Mouse (Mus musculus) embryonic facial prominence, embryonic 13.5 days (tissue): Measurements from ENCODE around the gene Rgs7. TPM values are rescaled to one million over a fixed set of nuclear protein-coding genes. Genes with fewer than 3 reads are reported as not detected.

ENCODE experiments used
- ATAC-seq: fragments of 200-750 bp; cut with Nextera tagmentation; 2 replicates; pipeline ENCODE4 v1.8.0; 2017; ENCODE audit warnings: low read depth; ENCODE audit not compliant: insufficient number of reproducible peaks, insufficient read depth, low FRiP score, low TSS enrichment
- H3K27ac ChIP-seq: fragments of 300-500 bp; sonication (generic); 2 replicates; pipeline ENCODE4 v1.5.1; 2015; ENCODE audit warnings: moderate library complexity, mild to moderate bottlenecking, inconsistent platforms
- H3K27me3 ChIP-seq: fragments of 300-500 bp; sonication (generic); 2 replicates; pipeline ENCODE4 v1.6.1; 2015; ENCODE audit warnings: mild to moderate bottlenecking, inconsistent platforms
- H3K36me3 ChIP-seq: fragments of 300-500 bp; sonication (generic); 2 replicates; pipeline ENCODE4 v1.6.1; 2015; ENCODE audit warnings: mild to moderate bottlenecking, inconsistent platforms
- H3K4me1 ChIP-seq: fragments of 300-500 bp; sonication (generic); 2 replicates; pipeline ENCODE4 v1.6.1; 2015; ENCODE audit warnings: inconsistent platforms
- H3K4me2 ChIP-seq: fragments of 300-500 bp; sonication (generic); 2 replicates; pipeline ENCODE4 v1.6.1; 2015; ENCODE audit warnings: moderate library complexity, mild to moderate bottlenecking, inconsistent platforms
- H3K4me3 ChIP-seq: fragments of 300-500 bp; sonication (generic); 2 replicates; pipeline ENCODE4 v1.5.1; 2015; ENCODE audit warnings: mild to moderate bottlenecking, inconsistent platforms
- H3K9ac ChIP-seq: fragments of 300-500 bp; sonication (generic); 2 replicates; pipeline ENCODE4 v1.6.1; 2015; ENCODE audit warnings: mild to moderate bottlenecking, inconsistent platforms
- H3K9me3 ChIP-seq: fragments of 300-500 bp; sonication (generic); 2 replicates; pipeline ENCODE4 v1.6.1; 2016; ENCODE audit warnings: inconsistent platforms
- WGBS: fragments of 180-500 bp; shearing (Covaris S2); methylation state at CpG from one replicate; pipeline ENCODE4 v1.1.7; 2015; ENCODE audit warnings: mixed read lengths; 5-methylcytosine and 5-hydroxymethylcytosine counted together
- polyA plus RNA-seq: library from polyadenylated mRNA; unstranded; fragments of >200 nt; fragmentation: Nextera tagmentation; extraction: Ambion mirVana; gene quantifications from 2 replicates; pipeline ENCODE4 v1.2.1, GENCODE M21; 2015

Rgs7 gene
- polyA plus RNA-seq, result 2.4 and 3.2 TPM in 2 replicates

DNA sequence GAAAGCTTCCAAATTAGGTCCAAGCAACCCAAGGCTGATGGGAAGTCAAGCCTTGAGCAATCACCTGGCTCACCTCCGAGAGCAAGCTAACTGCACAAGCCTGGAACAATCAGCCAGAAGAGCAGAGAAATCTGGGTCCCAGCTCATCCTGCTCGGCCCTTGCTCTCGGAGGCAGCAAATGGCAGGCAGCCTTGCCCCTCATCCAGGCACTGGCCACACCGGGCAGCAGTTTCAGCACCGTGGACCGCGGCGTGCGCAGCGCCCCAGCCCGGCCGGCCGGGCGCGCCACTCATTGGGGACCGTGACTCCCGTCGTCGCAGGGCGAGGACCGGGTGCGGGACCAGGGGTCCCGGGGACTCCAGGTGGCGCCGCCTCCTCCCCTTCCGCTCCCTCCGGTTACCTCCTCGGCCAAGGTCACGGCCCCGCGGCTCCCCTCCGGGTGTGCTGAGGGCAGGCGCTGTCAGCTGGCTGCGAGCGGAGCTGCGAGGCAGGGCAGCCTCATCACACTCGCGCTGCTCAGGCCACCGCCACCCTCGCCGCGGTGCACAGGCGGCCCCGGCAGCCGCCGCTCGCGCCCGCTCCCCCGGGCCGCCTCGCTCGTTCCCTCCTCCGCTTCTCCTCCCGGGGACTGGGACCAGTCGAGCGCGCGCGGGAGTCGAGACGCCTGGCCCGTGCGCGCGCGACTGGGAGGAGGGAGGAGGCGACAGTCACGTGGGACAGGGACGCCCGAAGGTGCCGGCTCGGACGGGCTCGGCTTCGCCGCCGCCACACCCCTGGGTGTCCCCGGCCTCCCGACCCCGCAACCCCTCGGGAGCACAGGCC is at the start of gene Rgs7:
Rgs7 (minus strand) TSS at position 640 of the 822 bp plus-strand sequence.
- Histone ChIP-seq H3K9ac (peak within 1 kb of the TSS; percentile 70), H3K27ac (no peak within 1 kb of the TSS), H3K4me3 (peak within 1 kb of the TSS; percentile 70), H3K27me3 (peaks cover 38% of the 10 kb centered on the region), H3K4me1 (peaks cover 7% of the 10 kb centered on the region), H3K4me2 (peak within 1 kb of the TSS; percentile 100), H3K9me3 (no peaks in the 10 kb centered on the region), H3K36me3 (no peaks in the 10 kb centered on the region)
- WGBS, result under 1% methylated on average over 62 of the region's 82 CpGs
- peak; percentile 83 for ATAC-seq

DNA sequence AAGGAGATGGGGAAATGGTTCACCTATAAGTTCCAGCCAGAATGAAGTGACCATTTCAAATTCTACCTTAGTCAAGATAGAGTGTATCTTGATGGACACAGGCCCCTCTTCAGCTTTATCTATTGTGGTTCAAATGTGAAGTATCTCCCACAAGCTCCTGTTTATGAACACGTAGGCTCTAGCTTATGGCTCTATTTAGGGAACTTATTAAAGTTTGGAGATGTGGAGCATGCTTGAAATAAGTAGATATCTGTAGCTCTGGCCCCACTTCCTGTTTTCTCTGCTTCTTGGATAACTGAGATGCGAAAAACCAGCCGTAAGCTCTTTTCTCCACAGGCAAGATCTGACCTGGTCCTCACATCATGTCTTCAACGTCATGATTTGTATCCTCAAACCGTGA is 48.4 kb upstream of the Rgs7 start:
- Histone ChIP-seq H3K9me3 (no peaks in the 10 kb centered on the region), H3K4me2 (no peak overlapping the region), H3K4me3 (no peak overlapping the region), H3K36me3 (no peaks in the 10 kb centered on the region), H3K27me3 (no peaks in the 10 kb centered on the region), H3K27ac (no peak overlapping the region), H3K4me1 (no peaks in the 10 kb centered on the region), H3K9ac (no peak overlapping the region)
- 86% methylated on average over 5 of the region's 5 CpGs for WGBS
- no peak for ATAC-seq

DNA sequence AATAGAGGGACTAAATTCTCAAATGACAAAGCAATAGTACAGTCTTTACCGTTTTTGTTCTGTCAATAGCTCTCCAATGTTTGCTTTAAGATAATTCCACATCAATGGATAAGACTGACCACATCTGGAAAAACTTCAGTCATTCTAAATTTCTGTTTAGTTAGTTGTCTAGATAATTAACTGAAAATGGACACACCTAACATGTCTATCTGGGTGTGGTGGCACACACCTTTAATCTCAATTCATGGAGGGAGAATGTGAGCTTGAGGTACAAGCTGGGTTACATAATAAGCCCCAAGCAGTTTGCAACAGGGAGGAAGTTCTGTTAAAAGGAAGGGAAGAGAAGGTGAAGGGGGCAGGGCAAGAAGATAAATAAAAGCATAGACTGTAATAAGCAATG is 45.0 kb upstream of the Rgs7 start:
- Histone ChIP-seq H3K9me3 (no peaks in the 10 kb centered on the region), H3K27me3 (no peaks in the 10 kb centered on the region), H3K4me2 (no peak overlapping the region), H3K27ac (no peak overlapping the region), H3K4me3 (no peak overlapping the region), H3K9ac (no peak overlapping the region), H3K36me3 (no peaks in the 10 kb centered on the region), H3K4me1 (no peaks in the 10 kb centered on the region)
- ATAC-seq, result no peak
- WGBS, result 51% methylated on average over 1 of the region's 1 CpGs

DNA sequence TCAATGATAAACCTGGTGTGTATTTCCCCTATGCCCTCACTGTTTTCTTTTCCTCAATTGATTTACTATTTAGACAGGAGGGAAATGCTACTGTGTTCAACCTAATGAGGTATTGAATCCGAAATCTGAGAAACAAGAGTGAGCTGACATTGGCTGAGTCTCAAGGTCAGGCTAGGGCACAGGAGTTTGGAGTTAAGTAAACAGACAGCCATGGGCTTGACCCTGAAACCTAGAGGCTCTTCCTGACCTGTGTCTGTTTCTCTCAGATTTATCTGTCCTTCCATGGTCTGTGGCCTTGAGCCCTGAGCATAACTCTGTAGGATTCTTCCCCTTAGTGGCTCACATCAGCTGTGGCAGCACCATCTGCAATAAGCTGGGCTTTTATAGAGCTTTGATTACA is 37.6 kb upstream of the Rgs7 start:
- no peak for ATAC-seq
- H3K27ac ChIP-seq, result no peak overlapping the region
- H3K4me2 ChIP-seq, result no peak overlapping the region
- no peaks in the 10 kb centered on the region for H3K36me3 ChIP-seq
- no peaks in the 10 kb centered on the region for H3K9me3 ChIP-seq
- no peaks in the 10 kb centered on the region for H3K4me1 ChIP-seq
- H3K4me3 ChIP-seq, result no peak overlapping the region
- WGBS, result 58% methylated on average over 1 of the region's 1 CpGs
- no peak overlapping the region for H3K9ac ChIP-seq
- no peaks in the 10 kb centered on the region for H3K27me3 ChIP-seq

DNA sequence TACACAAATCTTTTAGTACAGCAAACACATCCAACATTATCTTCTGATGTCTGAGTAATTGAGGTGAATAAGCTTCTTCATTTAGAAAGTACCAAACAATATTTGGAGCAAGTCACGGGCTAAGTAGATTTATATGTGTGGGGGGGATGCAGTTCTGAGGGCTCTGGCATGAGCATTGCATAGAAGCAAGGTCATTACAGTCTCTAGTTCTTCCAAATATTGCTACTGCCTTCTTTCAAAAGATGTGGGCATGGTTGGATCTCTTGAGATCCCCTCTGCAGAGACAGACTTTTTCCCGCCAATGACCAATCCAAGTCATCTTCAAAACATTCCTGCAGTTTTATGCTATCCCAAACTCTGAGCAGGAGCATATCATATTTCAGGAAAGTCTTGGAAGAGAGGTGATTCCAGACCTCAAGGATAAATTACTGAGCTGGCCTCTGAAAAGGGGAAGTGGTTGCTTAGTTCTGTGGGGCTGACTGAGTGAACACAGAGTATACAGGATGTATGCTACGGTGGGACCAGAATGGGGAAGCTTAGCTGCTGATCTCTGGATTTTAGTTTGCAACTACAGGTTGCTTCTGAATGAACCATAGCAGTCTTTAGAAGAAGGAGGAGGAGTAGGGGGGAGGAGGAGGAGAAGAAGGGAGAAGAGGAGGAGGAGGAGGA is 32.5 kb upstream of the Rgs7 start:
- no peak overlapping the region for H3K27ac ChIP-seq
- H3K27me3 ChIP-seq, result no peaks in the 10 kb centered on the region
- no peaks in the 10 kb centered on the region for H3K36me3 ChIP-seq
- H3K4me2 ChIP-seq, result no peak overlapping the region
- no peak overlapping the region for H3K9ac ChIP-seq
- 70% methylated on average over 3 of the region's 3 CpGs for WGBS
- no peaks in the 10 kb centered on the region for H3K9me3 ChIP-seq
- H3K4me3 ChIP-seq, result no peak overlapping the region
- ATAC-seq, result no peak
- H3K4me1 ChIP-seq, result peaks cover 3% of the 10 kb centered on the region; the same call in 1 of the 2 replicates

DNA sequence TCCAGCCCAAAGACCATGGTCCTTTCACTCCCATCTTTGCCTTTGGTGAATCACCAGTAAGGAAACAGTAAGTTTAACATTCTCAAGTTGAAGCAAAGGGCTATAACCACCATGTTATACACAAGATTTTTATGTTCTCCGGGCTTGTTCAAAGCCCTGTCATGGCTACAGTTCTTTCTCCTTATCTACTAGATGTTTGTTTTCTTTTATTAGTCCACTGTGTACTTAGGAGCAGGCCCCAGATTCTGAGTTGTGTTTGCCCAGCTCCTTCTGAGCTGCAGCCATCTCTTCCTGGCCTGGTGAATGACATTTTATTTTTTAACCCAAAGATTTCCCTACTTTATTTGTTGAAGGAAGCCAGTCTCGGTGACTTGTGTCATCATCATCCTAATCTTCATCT is 31.3 kb upstream of the Rgs7 start:
- 91% methylated on average over 2 of the region's 2 CpGs for WGBS
- Histone ChIP-seq H3K27me3 (no peaks in the 10 kb centered on the region), H3K9me3 (no peaks in the 10 kb centered on the region), H3K4me1 (peaks cover 3% of the 10 kb centered on the region; the same call in 1 of the 2 replicates), H3K9ac (no peak overlapping the region), H3K4me3 (no peak overlapping the region), H3K36me3 (no peaks in the 10 kb centered on the region), H3K27ac (no peak overlapping the region), H3K4me2 (no peak overlapping the region)
- no peak for ATAC-seq

DNA sequence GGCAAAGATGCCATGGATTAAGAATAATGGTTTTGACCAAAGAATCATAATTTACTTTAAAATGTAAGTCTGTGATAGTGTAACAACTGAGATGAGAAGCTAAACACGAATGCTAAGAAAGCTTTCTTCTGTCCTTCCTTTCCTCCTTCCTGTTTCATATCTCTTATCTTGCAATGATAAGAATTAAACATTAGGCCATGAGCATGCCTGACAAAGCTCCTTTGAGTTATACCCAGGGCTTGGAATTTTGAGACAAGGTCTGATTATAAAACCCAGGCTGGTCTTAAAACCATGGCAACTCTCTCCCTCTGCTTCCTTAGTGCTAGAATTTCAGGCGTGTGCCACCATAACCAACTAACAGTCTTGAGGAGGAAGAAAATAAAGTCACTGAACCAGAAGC is 22.2 kb upstream of the Rgs7 start:
- no peaks in the 10 kb centered on the region for H3K36me3 ChIP-seq
- no peak for ATAC-seq
- H3K27ac ChIP-seq, result no peak overlapping the region
- peaks cover 7% of the 10 kb centered on the region; the same call in 1 of the 2 replicates for H3K4me1 ChIP-seq
- H3K4me3 ChIP-seq, result no peak overlapping the region
- WGBS, result 68% methylated on average over 2 of the region's 2 CpGs
- H3K4me2 ChIP-seq, result no peak overlapping the region
- no peaks in the 10 kb centered on the region for H3K9me3 ChIP-seq
- H3K27me3 ChIP-seq, result no peaks in the 10 kb centered on the region
- H3K9ac ChIP-seq, result no peak overlapping the region

DNA sequence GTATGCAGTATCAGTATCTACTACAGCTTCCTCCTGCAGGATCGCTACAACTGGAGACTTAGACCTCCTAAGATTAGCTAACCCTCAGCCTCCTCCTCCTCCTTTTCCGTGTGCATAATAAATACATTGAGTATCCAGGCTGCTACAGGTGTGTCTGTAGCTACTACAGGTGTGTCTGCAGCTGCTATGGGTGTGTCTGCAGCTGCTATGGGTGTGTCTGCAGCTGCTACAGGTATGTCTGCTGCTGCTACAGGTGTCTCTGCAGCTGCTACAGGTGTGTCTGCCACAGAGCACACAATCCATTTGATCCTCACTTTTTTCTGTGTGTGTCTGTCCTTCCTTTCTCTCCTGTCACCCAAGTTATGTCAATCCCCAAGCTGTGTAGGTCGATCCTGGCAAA is 19.9 kb upstream of the Rgs7 start:
- no peaks in the 10 kb centered on the region for H3K9me3 ChIP-seq
- peaks cover 7% of the 10 kb centered on the region; the same call in 1 of the 2 replicates for H3K4me1 ChIP-seq
- H3K27me3 ChIP-seq, result no peaks in the 10 kb centered on the region
- no peak overlapping the region for H3K9ac ChIP-seq
- no peaks in the 10 kb centered on the region for H3K36me3 ChIP-seq
- H3K27ac ChIP-seq, result no peak overlapping the region
- no peak overlapping the region for H3K4me3 ChIP-seq
- WGBS, result 66% methylated on average over 3 of the region's 3 CpGs
- no peak for ATAC-seq
- no peak overlapping the region for H3K4me2 ChIP-seq

DNA sequence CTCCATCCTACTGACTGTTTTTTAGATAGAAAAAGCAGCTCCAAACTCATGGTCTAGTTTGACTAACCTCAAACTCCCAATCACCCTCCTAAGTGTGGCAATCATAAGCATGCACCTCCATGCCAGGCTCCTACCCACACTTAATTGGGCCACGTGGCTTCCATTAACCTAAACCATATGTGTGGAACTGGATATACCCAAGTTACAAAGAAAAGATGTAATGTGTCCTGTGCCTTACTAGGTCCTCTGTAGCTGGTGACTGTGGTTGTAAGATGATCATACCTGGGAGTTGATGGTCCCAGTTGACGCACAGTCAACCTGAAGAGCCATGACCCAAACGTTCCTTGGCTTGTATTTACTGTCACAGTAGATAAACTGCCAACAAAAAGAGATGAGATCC is 17.7 kb upstream of the Rgs7 start:
- H3K36me3 ChIP-seq, result no peaks in the 10 kb centered on the region
- no peak overlapping the region for H3K9ac ChIP-seq
- WGBS, result 27% methylated on average over 3 of the region's 3 CpGs
- H3K4me3 ChIP-seq, result no peak overlapping the region
- H3K27ac ChIP-seq, result no peak overlapping the region
- ATAC-seq, result peak; percentile 62; the same call in 1 of the 2 replicates
- H3K4me2 ChIP-seq, result no peak overlapping the region
- peaks cover 7% of the 10 kb centered on the region; the same call in 1 of the 2 replicates for H3K4me1 ChIP-seq
- H3K9me3 ChIP-seq, result no peaks in the 10 kb centered on the region
- no peaks in the 10 kb centered on the region for H3K27me3 ChIP-seq

DNA sequence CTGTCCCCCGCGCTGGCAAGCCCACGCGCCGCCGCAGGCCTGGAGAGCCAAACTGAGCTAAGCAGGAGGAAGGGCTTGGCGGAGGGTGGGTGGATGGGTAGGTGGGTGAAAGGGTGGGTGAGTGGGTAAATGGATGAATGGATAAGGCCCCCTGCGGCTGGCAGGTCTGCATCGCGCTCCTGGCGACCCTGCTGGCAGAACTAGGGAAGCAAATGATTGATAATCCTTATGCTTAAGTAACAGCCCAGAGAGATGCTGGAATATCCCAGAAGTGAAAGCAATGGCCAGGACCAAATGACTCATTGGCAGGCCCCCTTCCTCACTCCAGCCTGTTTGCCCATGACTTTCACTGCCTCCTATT is 363 bp upstream of the Rgs7 start:
- H3K36me3 ChIP-seq, result no peaks in the 10 kb centered on the region
- H3K27me3 ChIP-seq, result peaks cover 38% of the 10 kb centered on the region
- no peaks in the 10 kb centered on the region for H3K9me3 ChIP-seq
- H3K4me2 ChIP-seq, result peak overlapping the region; percentile 100
- H3K27ac ChIP-seq, result no peak overlapping the region
- no peak; the same call in 1 of the 2 replicates for ATAC-seq
- H3K9ac ChIP-seq, result peak overlapping the region; percentile 70
- WGBS, result 0% methylated on average over 11 of the region's 11 CpGs
- peaks cover 7% of the 10 kb centered on the region for H3K4me1 ChIP-seq
- H3K4me3 ChIP-seq, result peak overlapping the region; percentile 70

DNA sequence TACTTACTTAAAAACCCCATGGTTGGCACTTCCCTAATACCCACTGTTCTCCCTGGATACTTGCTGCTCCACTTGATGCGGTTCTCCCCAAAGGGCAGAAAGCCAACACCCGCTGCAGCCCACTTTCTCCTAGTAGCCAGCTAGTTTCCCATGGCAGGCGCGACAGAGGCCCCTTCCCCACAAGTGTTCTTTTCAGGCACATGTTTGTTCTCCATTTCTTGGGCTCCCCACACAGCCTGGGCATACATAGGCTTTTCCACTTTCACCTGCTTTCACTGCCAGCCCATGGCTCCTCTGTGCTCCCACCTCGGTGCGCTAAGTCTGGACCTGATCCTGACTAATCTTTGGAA is 814 bp downstream of the Rgs7 start:
- no peak overlapping the region for H3K27ac ChIP-seq
- peaks cover 7% of the 10 kb centered on the region for H3K4me1 ChIP-seq
- H3K27me3 ChIP-seq, result peaks cover 38% of the 10 kb centered on the region
- H3K9me3 ChIP-seq, result no peaks in the 10 kb centered on the region
- H3K36me3 ChIP-seq, result no peaks in the 10 kb centered on the region
- ATAC-seq, result no peak
- peak overlapping the region; percentile 70 for H3K4me3 ChIP-seq
- H3K4me2 ChIP-seq, result peak overlapping the region; percentile 100
- 11% methylated on average over 6 of the region's 6 CpGs for WGBS
- H3K9ac ChIP-seq, result no peak overlapping the region

DNA sequence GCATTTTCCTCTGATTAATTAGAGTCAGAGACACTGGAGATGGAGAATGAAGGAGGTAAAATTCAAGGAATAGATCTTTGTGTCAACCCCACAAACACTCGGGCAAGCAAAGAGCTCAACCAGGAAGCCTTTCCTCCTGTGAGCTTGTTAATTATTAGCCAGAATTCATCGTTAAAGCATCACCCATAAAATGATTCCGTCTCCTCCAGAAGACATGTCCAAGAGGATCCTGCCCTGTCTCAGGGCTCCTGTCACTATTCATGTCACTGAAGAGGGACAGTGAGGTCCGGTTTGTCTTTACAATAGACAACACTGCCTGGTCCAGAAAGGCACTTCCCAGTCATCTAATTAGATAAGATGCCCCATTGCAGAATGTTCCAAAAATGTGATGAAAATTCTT is 7.2 kb downstream of the Rgs7 start:
- H3K4me3 ChIP-seq, result no peak overlapping the region
- H3K27me3 ChIP-seq, result peaks cover 3% of the 10 kb centered on the region; the same call in 1 of the 2 replicates
- no peaks in the 10 kb centered on the region for H3K36me3 ChIP-seq
- no peak overlapping the region for H3K27ac ChIP-seq
- no peak overlapping the region for H3K9ac ChIP-seq
- H3K4me1 ChIP-seq, result no peaks in the 10 kb centered on the region
- no peaks in the 10 kb centered on the region for H3K9me3 ChIP-seq
- no peak overlapping the region for H3K4me2 ChIP-seq
- no peak for ATAC-seq
- WGBS, result 78% methylated on average over 4 of the region's 4 CpGs
